Mouse (Mus musculus) kidney, embryonic 16.5 days (tissue): ENCODE measurements around the gene Ahrr. TPM values are rescaled to one million over a fixed set of nuclear protein-coding genes. Genes with fewer than 3 reads are reported as not detected.

Experiments
- ATAC-seq: fragments of 200-750 bp; cut with Nextera tagmentation; 2 replicates; pipeline ENCODE4 v1.8.0; 2017; ENCODE audit warnings: moderate TSS enrichment; ENCODE audit not compliant: low FRiP score, low TSS enrichment
- H3K27ac ChIP-seq: fragments of 300-500 bp; sonication (generic); 2 replicates; pipeline ENCODE4 v1.5.1; 2014; ENCODE audit warnings: low read length
- H3K27me3 ChIP-seq: fragments of 300-500 bp; sonication (generic); 2 replicates; pipeline ENCODE4 v1.6.1; 2014; ENCODE audit warnings: low read length, control low read depth, mixed read lengths; ENCODE audit not compliant: insufficient read depth
- H3K36me3 ChIP-seq: fragments of 300-500 bp; sonication (generic); 2 replicates; pipeline ENCODE4 v1.6.1; 2014; ENCODE audit warnings: low read length, control low read depth, mixed read lengths; ENCODE audit not compliant: insufficient read depth
- H3K4me1 ChIP-seq: fragments of 300-500 bp; sonication (generic); 2 replicates; pipeline ENCODE4 v1.6.1; 2014; ENCODE audit warnings: low read length, control low read depth, mixed read lengths; ENCODE audit not compliant: insufficient read depth
- H3K4me2 ChIP-seq: fragments of 300-500 bp; sonication (generic); replicated peaks from 2 replicates; pipeline ENCODE4 v1.6.1; 2014; ENCODE audit warnings: low read depth, low read length
- H3K4me3 ChIP-seq: fragments of 300-500 bp; sonication (generic); 2 replicates; pipeline ENCODE4 v1.5.1; 2014; ENCODE audit warnings: mild to moderate bottlenecking, low read length
- H3K9ac ChIP-seq: fragments of 300-500 bp; sonication (generic); replicated peaks from 2 replicates; pipeline ENCODE4 v1.6.1; 2014; ENCODE audit warnings: low read length
- H3K9me3 ChIP-seq: fragments of 300-500 bp; sonication (generic); 2 replicates; pipeline ENCODE4 v1.6.1; 2016; ENCODE audit warnings: low read length, control low read depth
- WGBS: fragments of 180-500 bp; shearing (Covaris S2); extraction: QIAGEN DNeasy Blood & Tissue Kit; methylation state at CpG from one replicate; pipeline ENCODE4 v1.1.7; 2014; 5-methylcytosine and 5-hydroxymethylcytosine counted together
- polyA plus RNA-seq: library from polyadenylated mRNA; unstranded; fragments of >200 nt; fragmentation: Nextera tagmentation; extraction: Ambion mirVana; gene quantifications from 2 replicates; pipeline ENCODE4 v1.2.1, GENCODE M21; 2015

Ahrr gene
- 0.46 and 0.55 TPM in 2 replicates for polyA plus RNA-seq

DNA sequence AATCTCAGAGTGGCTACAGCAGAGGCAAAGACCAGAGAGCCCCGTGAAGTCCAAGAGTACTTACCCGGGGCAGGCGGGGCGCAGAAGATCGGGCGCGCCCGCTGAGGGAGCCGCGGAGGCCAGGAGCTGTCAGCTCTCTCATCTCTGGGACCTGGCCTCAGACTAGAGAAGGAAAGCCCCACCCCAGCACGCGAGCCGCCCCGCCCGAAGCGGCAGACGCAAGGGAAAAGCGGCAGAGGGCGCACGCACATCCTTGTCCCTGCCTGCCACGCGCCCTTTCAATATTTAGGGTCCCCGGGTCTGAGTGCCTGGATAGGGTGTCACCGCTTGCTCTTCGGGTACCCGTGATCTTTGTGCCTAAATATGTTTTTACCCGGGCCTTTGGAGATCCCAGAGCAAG is at the start of gene Ahrr:
Ahrr (minus strand) TSS at position 165 of the 400 bp plus-strand sequence.
- peak within 1 kb of the TSS; percentile 41 for H3K9ac ChIP-seq
- WGBS = 1% methylated on average over 27 of the region's 27 CpGs

DNA sequence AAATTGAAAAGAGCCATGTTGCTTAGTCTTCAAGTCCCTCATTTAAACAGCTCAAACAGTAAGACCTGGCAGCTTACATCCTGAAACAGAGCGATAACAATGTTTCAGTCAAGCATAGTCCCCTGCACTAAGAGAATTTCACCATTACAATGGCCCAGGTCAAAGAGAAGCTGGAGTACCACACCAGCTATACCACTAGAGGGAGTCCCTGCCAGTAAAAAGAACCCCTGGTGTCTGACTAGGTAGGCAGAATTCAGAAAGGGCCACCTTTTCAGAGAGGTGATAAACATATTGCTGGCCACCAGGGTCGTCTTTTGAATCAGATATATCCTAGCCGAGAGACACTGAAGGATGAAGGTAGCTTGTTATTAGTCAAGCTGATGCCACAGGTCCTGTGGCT is 48.9 kb upstream of the Ahrr start:
- no peaks in the 10 kb centered on the region for H3K4me1 ChIP-seq
- ATAC-seq = 0 out of 2 replicates have a peak, but pooled peaks have one; percentile 69
- no peaks in the 10 kb centered on the region for H3K27me3 ChIP-seq
- WGBS = 48% methylated on average over 3 of the region's 3 CpGs
- H3K4me2 ChIP-seq = no peak overlapping the region
- peaks cover 55% of the 10 kb centered on the region for H3K36me3 ChIP-seq
- no peaks in the 10 kb centered on the region for H3K9me3 ChIP-seq
- no peak overlapping the region for H3K27ac ChIP-seq
- H3K9ac ChIP-seq = no peak overlapping the region
- no peak overlapping the region for H3K4me3 ChIP-seq

More for the DNA sequence above, at the start of gene Ahrr:
- Histone ChIP-seq H3K36me3 (no peaks in the 10 kb centered on the region), H3K4me1 (peaks cover 7% of the 10 kb centered on the region; the same call in 1 of the 2 replicates), H3K4me3 (peak within 1 kb of the TSS; percentile 35), H3K27me3 (peaks cover 17% of the 10 kb centered on the region), H3K9me3 (no peaks in the 10 kb centered on the region), H3K4me2 (peak within 1 kb of the TSS; percentile 55), H3K27ac (no peak within 1 kb of the TSS)
- peak; percentile 65; the same call in 1 of the 2 replicates for ATAC-seq

DNA sequence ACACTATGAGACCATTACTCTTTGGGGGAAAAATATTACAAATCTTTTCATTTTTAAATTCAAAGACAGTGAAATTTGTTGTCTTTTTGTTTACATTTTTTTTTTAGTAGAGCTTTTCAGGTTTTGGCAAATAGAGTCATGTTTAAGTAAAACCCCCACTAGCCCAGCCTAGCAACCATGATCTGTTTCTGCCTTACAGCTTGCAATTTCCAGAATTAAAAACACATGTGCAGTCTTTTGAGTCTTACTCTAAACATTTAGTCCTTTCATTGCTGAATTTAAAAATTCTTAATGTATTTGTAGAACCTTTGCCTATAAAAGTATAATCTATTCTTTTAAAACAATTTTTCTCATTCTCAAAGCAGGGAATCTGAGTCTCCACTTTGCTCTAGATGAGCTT is 37.2 kb upstream of the Ahrr start:
- no peak for ATAC-seq
- Histone ChIP-seq H3K9ac (no peak overlapping the region), H3K4me1 (no peaks in the 10 kb centered on the region), H3K27me3 (no peaks in the 10 kb centered on the region), H3K4me3 (no peak overlapping the region), H3K27ac (no peak overlapping the region), H3K9me3 (no peaks in the 10 kb centered on the region), H3K36me3 (peaks cover 60% of the 10 kb centered on the region), H3K4me2 (no peak overlapping the region)

DNA sequence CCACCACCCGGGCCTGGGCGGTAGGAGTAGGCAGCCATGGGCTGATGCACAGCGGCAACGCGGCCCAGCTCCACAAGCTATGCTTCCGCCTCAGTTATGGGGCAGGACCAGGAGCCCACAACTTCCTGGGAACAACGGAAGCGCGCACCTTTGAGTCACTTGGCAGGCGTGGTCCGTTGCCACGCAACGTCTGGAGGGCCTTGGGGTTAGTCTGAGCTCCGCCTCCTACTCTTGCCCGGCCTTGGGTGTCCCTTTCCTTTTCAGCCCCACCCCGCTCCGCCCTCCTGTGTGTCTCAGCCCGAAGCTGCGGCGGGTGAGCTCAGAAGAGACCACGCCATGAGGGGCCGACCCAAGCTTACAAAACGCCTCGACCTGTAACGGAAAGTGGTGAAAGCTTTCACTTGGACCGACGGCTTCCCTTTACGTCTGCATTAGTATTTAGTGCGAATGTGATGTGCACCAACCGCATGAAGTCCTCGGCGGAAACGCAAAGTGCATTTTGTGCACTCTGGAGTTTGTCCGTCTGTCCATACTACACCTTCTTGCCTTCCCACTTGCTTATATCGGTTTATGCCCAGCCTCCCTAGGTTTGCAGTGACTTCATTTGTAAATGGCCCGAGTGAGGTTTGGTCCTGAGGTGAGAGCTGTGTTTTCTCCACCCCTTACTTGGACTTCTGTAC is 25.2 kb upstream of the Ahrr start, which contains the start of gene Pdcd6:
Pdcd6 (minus strand) TSS at position 411 of the 680 bp plus-strand sequence.
- H3K9me3 ChIP-seq = no peaks in the 10 kb centered on the region
- ATAC-seq = peak; percentile 100
- H3K27me3 ChIP-seq = no peaks in the 10 kb centered on the region
- H3K9ac ChIP-seq = peak within 1 kb of the TSS; percentile 88
- peak within 1 kb of the TSS; percentile 83 for H3K4me3 ChIP-seq
- H3K4me2 ChIP-seq = peak within 1 kb of the TSS; percentile 87
- under 1% methylated on average over 36 of the region's 36 CpGs for WGBS
- H3K36me3 ChIP-seq = peaks cover 21% of the 10 kb centered on the region
- H3K27ac ChIP-seq = peak within 1 kb of the TSS; percentile 82
- peaks cover 12% of the 10 kb centered on the region for H3K4me1 ChIP-seq

DNA sequence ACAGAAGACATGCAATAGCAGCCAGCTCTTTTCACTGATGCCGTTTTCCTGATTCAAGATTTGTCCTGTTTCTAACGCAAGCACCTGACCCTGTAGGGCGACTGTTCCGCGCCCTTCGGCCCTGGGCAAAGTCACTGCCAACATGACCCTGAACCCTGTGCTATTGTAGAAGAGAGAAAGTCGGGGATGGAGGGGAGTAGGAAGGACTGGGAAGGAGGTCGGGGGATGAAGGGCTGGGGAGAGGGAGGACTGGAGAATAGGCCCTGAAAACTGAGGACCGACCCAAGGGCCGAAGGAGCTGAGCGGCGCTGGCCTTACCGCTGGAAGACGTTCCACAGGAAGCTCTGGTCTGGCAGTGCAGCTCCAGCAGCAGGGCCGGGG is 24.6 kb upstream of the Ahrr start:
- Histone ChIP-seq H3K36me3 (peaks cover 15% of the 10 kb centered on the region), H3K4me3 (peak overlapping the region; percentile 83), H3K27ac (peak overlapping the region; percentile 82), H3K4me1 (peaks cover 12% of the 10 kb centered on the region), H3K9ac (peak overlapping the region; percentile 88), H3K4me2 (peak overlapping the region; percentile 87), H3K27me3 (no peaks in the 10 kb centered on the region), H3K9me3 (no peaks in the 10 kb centered on the region)
- WGBS = 1% methylated on average over 15 of the region's 15 CpGs
- no peak for ATAC-seq

DNA sequence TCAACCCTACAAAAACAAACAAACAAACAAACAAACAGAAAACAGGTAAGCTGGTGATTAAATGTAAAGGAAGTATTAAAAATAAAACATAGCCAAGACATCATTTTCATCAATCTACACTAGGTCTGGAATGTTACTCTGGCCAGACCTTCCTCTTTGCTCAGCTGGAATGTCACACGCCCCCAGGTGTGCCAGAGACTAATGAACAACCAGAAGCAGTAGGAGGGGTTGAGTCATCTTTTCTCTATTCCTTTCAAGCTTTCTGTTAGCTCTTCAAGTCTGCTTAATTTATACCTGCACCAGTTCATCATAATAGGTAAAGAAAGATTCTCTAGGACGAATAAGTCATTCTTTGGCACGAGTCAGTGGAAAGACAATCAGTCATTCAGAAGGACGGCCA is 24.3 kb upstream of the Ahrr start:
- no peaks in the 10 kb centered on the region for H3K27me3 ChIP-seq
- H3K4me1 ChIP-seq = peaks cover 12% of the 10 kb centered on the region
- ATAC-seq = no peak
- no peaks in the 10 kb centered on the region for H3K9me3 ChIP-seq
- WGBS = 28% methylated on average over 4 of the region's 4 CpGs
- peaks cover 16% of the 10 kb centered on the region for H3K36me3 ChIP-seq
- peak overlapping the region; percentile 88 for H3K9ac ChIP-seq
- H3K27ac ChIP-seq = peak overlapping the region; percentile 82
- H3K4me2 ChIP-seq = peak overlapping the region; percentile 87
- H3K4me3 ChIP-seq = peak overlapping the region; percentile 83

DNA sequence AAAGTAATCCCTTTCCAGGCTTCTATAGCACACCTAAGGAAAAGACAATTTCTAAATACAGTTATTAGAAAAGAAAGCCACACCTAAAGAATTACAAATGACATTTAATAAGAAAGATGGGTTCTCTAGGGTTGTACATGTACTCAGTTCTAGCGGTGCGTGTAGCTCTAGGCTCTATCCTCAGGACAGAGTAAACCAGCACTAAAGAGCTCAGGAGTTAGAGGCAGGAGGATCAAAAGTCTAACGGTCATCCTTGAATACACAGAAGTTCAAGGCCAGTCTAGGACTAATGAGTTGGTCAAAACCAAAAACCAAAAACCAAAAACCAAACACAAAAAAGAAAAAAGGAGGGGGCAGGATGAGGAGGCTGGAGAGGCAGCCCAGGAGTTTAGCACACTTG is 22.5 kb upstream of the Ahrr start:
- H3K4me1 ChIP-seq = peaks cover 12% of the 10 kb centered on the region
- no peak overlapping the region for H3K9ac ChIP-seq
- H3K36me3 ChIP-seq = peaks cover 9% of the 10 kb centered on the region; the same call in 1 of the 2 replicates
- ATAC-seq = no peak
- H3K27ac ChIP-seq = no peak overlapping the region
- no peaks in the 10 kb centered on the region for H3K9me3 ChIP-seq
- H3K4me3 ChIP-seq = no peak overlapping the region
- H3K27me3 ChIP-seq = no peaks in the 10 kb centered on the region
- H3K4me2 ChIP-seq = no peak overlapping the region
- 96% methylated on average over 3 of the region's 3 CpGs for WGBS

DNA sequence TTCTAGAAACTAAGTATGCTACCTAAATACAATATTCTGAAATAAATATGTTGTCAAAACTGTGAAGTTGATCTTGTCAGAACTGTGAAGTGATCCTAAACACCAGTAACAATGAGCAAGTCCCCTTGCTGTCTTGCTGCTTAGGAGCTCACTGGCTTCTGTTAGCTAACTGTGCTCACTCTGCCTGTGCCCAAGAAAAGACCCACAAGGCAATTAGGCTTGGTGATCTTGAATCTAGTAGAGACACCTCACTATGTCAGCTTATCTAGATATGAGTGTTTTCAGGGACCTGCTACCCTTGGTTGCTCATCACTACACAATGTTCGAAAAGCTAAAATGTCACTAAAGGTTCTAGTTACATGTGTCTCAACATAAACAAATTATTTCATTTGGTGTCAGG is 13.6 kb upstream of the Ahrr start:
- Histone ChIP-seq H3K4me2 (no peak overlapping the region), H3K36me3 (peaks cover 47% of the 10 kb centered on the region), H3K4me3 (no peak overlapping the region), H3K4me1 (no peaks in the 10 kb centered on the region), H3K9ac (no peak overlapping the region), H3K27ac (no peak overlapping the region), H3K27me3 (no peaks in the 10 kb centered on the region), H3K9me3 (no peaks in the 10 kb centered on the region)
- ATAC-seq = no peak
- 94% methylated on average over 1 of the region's 1 CpGs for WGBS

DNA sequence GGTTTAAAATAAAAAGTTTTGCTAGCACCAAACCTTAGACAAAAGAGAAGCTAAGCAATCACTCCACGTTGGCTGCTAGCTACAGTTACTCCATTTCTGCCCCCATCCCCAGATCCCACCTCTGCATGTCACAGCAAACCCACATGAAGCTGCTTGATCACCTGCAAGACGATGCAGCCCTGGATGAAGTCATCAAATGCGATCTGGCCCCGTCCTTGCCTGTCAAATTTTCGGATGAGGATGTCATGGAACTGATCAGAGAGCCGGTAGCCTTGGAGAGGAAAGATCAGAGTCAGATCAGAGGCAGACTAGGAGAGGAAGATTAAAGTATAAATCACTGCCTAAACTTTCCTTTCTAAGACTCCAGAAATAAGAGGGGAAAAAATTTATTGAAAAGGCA is 13.2 kb upstream of the Ahrr start:
- no peak for ATAC-seq
- no peaks in the 10 kb centered on the region for H3K4me1 ChIP-seq
- H3K27ac ChIP-seq = no peak overlapping the region
- H3K9me3 ChIP-seq = no peaks in the 10 kb centered on the region
- 87% methylated on average over 6 of the region's 6 CpGs for WGBS
- no peak overlapping the region for H3K4me2 ChIP-seq
- H3K27me3 ChIP-seq = no peaks in the 10 kb centered on the region
- peaks cover 47% of the 10 kb centered on the region for H3K36me3 ChIP-seq
- H3K9ac ChIP-seq = no peak overlapping the region
- H3K4me3 ChIP-seq = no peak overlapping the region
